Mouse (Mus musculus): Measurements from ENCODE around the gene Rab26. TPM values are rescaled to one million over a fixed set of nuclear protein-coding genes. Genes with fewer than 3 reads are reported as not detected.

Rab26 gene
- polyA plus RNA-seq, 1 experiment from 2014 or later = 1.9 TPM

Other genes starting within 250 kb of the Rab26 start
- gene Abca17, start 183.1 kb downstream of the Rab26 start, polyA plus RNA-seq (2014; fragmentation: Nextera tagmentation; extraction: Ambion mirVana) = 0.07 TPM in 1 of 2 replicates, not detected in the other
- 8.5 and 8.6 TPM in 2 replicates for gene Abca3, start 182.3 kb downstream of the Rab26 start, polyA plus RNA-seq (2014; fragmentation: Nextera tagmentation; extraction: Ambion mirVana)
- 196 and 203 TPM in 2 replicates for gene Rnps1, start 119.6 kb downstream of the Rab26 start, polyA plus RNA-seq (2014; fragmentation: Nextera tagmentation; extraction: Ambion mirVana)
- 283 and 294 TPM in 2 replicates for gene Eci1, start 107.6 kb downstream of the Rab26 start, polyA plus RNA-seq (2014; fragmentation: Nextera tagmentation; extraction: Ambion mirVana)
- 1.5 and 2.4 TPM in 2 replicates for gene Dnase1l2, start 91.1 kb downstream of the Rab26 start, polyA plus RNA-seq (2014; fragmentation: Nextera tagmentation; extraction: Ambion mirVana)
- gene E4f1, start 63.9 kb downstream of the Rab26 start, polyA plus RNA-seq (2014; fragmentation: Nextera tagmentation; extraction: Ambion mirVana) = 16.0 and 17.6 TPM in 2 replicates
- gene Pgp, start 63.8 kb downstream of the Rab26 start, polyA plus RNA-seq (2014; fragmentation: Nextera tagmentation; extraction: Ambion mirVana) = 65.7 and 66.6 TPM in 2 replicates
- gene Bricd5, start 60.3 kb downstream of the Rab26 start, polyA plus RNA-seq (2014; fragmentation: Nextera tagmentation; extraction: Ambion mirVana) = not detected in 2 replicates
- 15.2 and 17.5 TPM in 2 replicates for gene Mlst8, start 55.1 kb downstream of the Rab26 start, polyA plus RNA-seq (2014; fragmentation: Nextera tagmentation; extraction: Ambion mirVana)
- gene Caskin1, start 45.6 kb downstream of the Rab26 start, polyA plus RNA-seq (2014; fragmentation: Nextera tagmentation; extraction: Ambion mirVana) = 0.26 and 0.62 TPM in 2 replicates
- 68.8 and 74.4 TPM in 2 replicates for gene Traf7, start 6.3 kb downstream of the Rab26 start, polyA plus RNA-seq (2014; fragmentation: Nextera tagmentation; extraction: Ambion mirVana)
- 16.8 and 18.0 TPM in 2 replicates for gene Pkd1, start 15.6 kb upstream of the Rab26 start, polyA plus RNA-seq (2014; fragmentation: Nextera tagmentation; extraction: Ambion mirVana)
- gene Tsc2, start 98.4 kb upstream of the Rab26 start, polyA plus RNA-seq (2014; fragmentation: Nextera tagmentation; extraction: Ambion mirVana) = 49.1 and 51.1 TPM in 2 replicates
- gene Nthl1, start 98.5 kb upstream of the Rab26 start, polyA plus RNA-seq (2014; fragmentation: Nextera tagmentation; extraction: Ambion mirVana) = 7.3 and 7.7 TPM in 2 replicates
- 59.6 and 60.9 TPM in 2 replicates for gene Slc9a3r2, start 116.1 kb upstream of the Rab26 start, polyA plus RNA-seq (2014; fragmentation: Nextera tagmentation; extraction: Ambion mirVana)
- gene Npw, start 124.2 kb upstream of the Rab26 start, polyA plus RNA-seq (2014; fragmentation: Nextera tagmentation; extraction: Ambion mirVana) = not detected in 2 replicates
- gene Zfp598, start 135.5 kb upstream of the Rab26 start, polyA plus RNA-seq (2014; fragmentation: Nextera tagmentation; extraction: Ambion mirVana) = 18.4 and 19.4 TPM in 2 replicates
- 0.42 and 0.69 TPM in 2 replicates for gene Syngr3, start 155.7 kb upstream of the Rab26 start, polyA plus RNA-seq (2014; fragmentation: Nextera tagmentation; extraction: Ambion mirVana)
- gene Gfer, start 161.9 kb upstream of the Rab26 start, polyA plus RNA-seq (2014; fragmentation: Nextera tagmentation; extraction: Ambion mirVana) = 29.3 and 29.7 TPM in 2 replicates
- gene Noxo1, start 162.0 kb upstream of the Rab26 start, polyA plus RNA-seq (2014; fragmentation: Nextera tagmentation; extraction: Ambion mirVana) = 0.68 and 1.1 TPM in 2 replicates
- gene Tbl3, start 173.4 kb upstream of the Rab26 start, polyA plus RNA-seq (2014; fragmentation: Nextera tagmentation; extraction: Ambion mirVana) = 39.2 and 40.2 TPM in 2 replicates
- gene Rnf151, start 183.9 kb upstream of the Rab26 start, polyA plus RNA-seq (2014; fragmentation: Nextera tagmentation; extraction: Ambion mirVana) = not detected in 2 replicates
- gene Rps2, start 183.9 kb upstream of the Rab26 start, polyA plus RNA-seq (2014; fragmentation: Nextera tagmentation; extraction: Ambion mirVana) = 919 and 1,010 TPM in 2 replicates
- gene Ndufb10, start 190.3 kb upstream of the Rab26 start, polyA plus RNA-seq (2014; fragmentation: Nextera tagmentation; extraction: Ambion mirVana) = 556 and 564 TPM in 2 replicates
- gene Rpl3l, start 193.6 kb upstream of the Rab26 start, polyA plus RNA-seq (2014; fragmentation: Nextera tagmentation; extraction: Ambion mirVana) = 1.3 and 1.7 TPM in 2 replicates
- gene Msrb1, start 202.4 kb upstream of the Rab26 start, polyA plus RNA-seq (2014; fragmentation: Nextera tagmentation; extraction: Ambion mirVana) = 26.8 and 27.2 TPM in 2 replicates
- gene Hs3st6, start 218.8 kb upstream of the Rab26 start, polyA plus RNA-seq (2014; fragmentation: Nextera tagmentation; extraction: Ambion mirVana) = 0.18 and 0.43 TPM in 2 replicates

Data from heart, embryonic 14.5 days (tissue).